In genomic region chr10:80115290-80115943, GRCm38 (mm10) we compare ENCODE assay signal across 8 mouse cellular contexts. TPM values are rescaled to one million over a fixed set of nuclear protein-coding genes. Genes with fewer than 3 reads are reported as not detected.
DNase-seq lines count a peak whose midpoint lies in the region; ATAC-seq and TF ChIP-seq lines count a peak whose summit lies in the region.

TSS of gene Stk11 (plus strand) at chr10:80115803.

- peak within 1 kb of the TSS; percentile 98 for H3K9ac ChIP-seq in MEL (ENCODE audit: control insufficient read depth, low read depth, low read length, poor library complexity, severe bottlenecking)
- H3K9ac ChIP-seq in forebrain, postnatal 0 days = peak within 1 kb of the TSS; percentile 74
- H3K9ac ChIP-seq in lung, embryonic 15.5 days = peak within 1 kb of the TSS; percentile 91

- peaks cover 53% of the 10 kb centered on the region for H3K79me2 ChIP-seq in MEL (ENCODE audit: control insufficient read depth, insufficient read depth, low read length, poor library complexity)

- TF ChIP-seq EP300 in MEL (IDR thresholded peaks at IDR 0.05; ENCODE audit: low read depth in 1 of 2, low read length in 2 of 2) = no peak

- ATAC-seq in forebrain, postnatal 0 days = peak; percentile 98
- peak; percentile 98 for ATAC-seq in lung, embryonic 15.5 days (ENCODE audit: borderline replicate concordance, extremely low read depth, low FRiP score, low TSS enrichment)

- TF ChIP-seq CTCF in MEL (IDR thresholded peaks at IDR 0.05 in 2 of 3, conservative IDR thresholded peaks at IDR 0.05 in 1 of 3; ENCODE audit: control insufficient read depth in 1 of 3, insufficient read depth in 1 of 3, low read depth in 2 of 3, low read length in 3 of 3, poor library complexity in 1 of 3, severe bottlenecking in 1 of 3) = 0 out of 6 replicates have a peak, but pooled peaks of 1 of the 3 experiments have one; percentile 2
- no peak for TF ChIP-seq CTCF in cerebellum, adult 2 months (IDR thresholded peaks at IDR 0.05; ENCODE audit: borderline replicate concordance, insufficient read depth, low read depth, low read length)
- peak; percentile 47 for TF ChIP-seq CTCF in forebrain, postnatal 0 days (IDR thresholded peaks at IDR 0.05; ENCODE audit: low read depth)

- DNase-seq in MEL (ENCODE audit: low read depth, low spot score) = peak; percentile 100
- DNase-seq in cerebellum, adult 2 months = peak; percentile 98 to 100
- peak; percentile 100 for DNase-seq in forebrain, postnatal 0 days
- peak; percentile 100 for DNase-seq in heart, postnatal 4 days
- DNase-seq in layer of hippocampus, adult 8-10 months (ENCODE audit: low spot score in 2 of 2) = peak; percentile 100
- peak; percentile 100 for DNase-seq in ovary, adult 18-20 months (ENCODE audit: low spot score)
- peak; percentile 100 for DNase-seq in thymus, postnatal 0 days (ENCODE audit: low spot score)

- H3K4me3 ChIP-seq in MEL (ENCODE audit: control insufficient read depth in 1 of 2, insufficient read depth in 1 of 2, low read depth in 2 of 2, low read length in 2 of 2) = peak within 1 kb of the TSS; percentile 84
- peak within 1 kb of the TSS; percentile 83 for H3K4me3 ChIP-seq in cerebellum, adult 2 months (replicated peaks; ENCODE audit: insufficient read depth, low read depth, low read length)
- peak within 1 kb of the TSS; percentile 92 for H3K4me3 ChIP-seq in forebrain, postnatal 0 days (ENCODE audit: low read depth, low read length)
- peak within 1 kb of the TSS; percentile 89 for H3K4me3 ChIP-seq in lung, embryonic 15.5 days

- peak within 1 kb of the TSS; percentile 74 for H3K4me2 ChIP-seq in forebrain, postnatal 0 days (ENCODE audit: low read depth)
- peak within 1 kb of the TSS; percentile 71 for H3K4me2 ChIP-seq in lung, embryonic 15.5 days

- H3K27me3 ChIP-seq in MEL (ENCODE audit: control insufficient read depth in 1 of 2, insufficient read depth in 2 of 2, low read length in 2 of 2) = no peaks in the 10 kb centered on the region
- H3K27me3 ChIP-seq in cerebellum, adult 2 months (ENCODE audit: control insufficient read depth, insufficient read depth, low read length) = no peaks in the 10 kb centered on the region
- H3K27me3 ChIP-seq in forebrain, postnatal 0 days (ENCODE audit: insufficient read depth, low read length) = no peaks in the 10 kb centered on the region
- H3K27me3 ChIP-seq in lung, embryonic 15.5 days = no peaks in the 10 kb centered on the region

- peaks cover 0 to 19% of the 10 kb centered on the region in 2 experiments; a peak in 3 of 4 replicates for H3K4me1 ChIP-seq in MEL (ENCODE audit: control insufficient read depth in 1 of 2, insufficient read depth in 2 of 2, low read length in 2 of 2)
- peaks cover 18% of the 10 kb centered on the region for H3K4me1 ChIP-seq in cerebellum, adult 2 months (ENCODE audit: control insufficient read depth, insufficient read depth, low read length)
- H3K4me1 ChIP-seq in forebrain, postnatal 0 days (ENCODE audit: insufficient read depth) = peaks cover 17% of the 10 kb centered on the region
- H3K4me1 ChIP-seq in lung, embryonic 15.5 days = peaks cover 41% of the 10 kb centered on the region

- peak within 1 kb of the TSS; percentile 76 for H3K27ac ChIP-seq in MEL (ENCODE audit: control insufficient read depth, low read depth, low read length)
- peak within 1 kb of the TSS; percentile 54 for H3K27ac ChIP-seq in cerebellum, adult 2 months (ENCODE audit: insufficient read depth, low read length)
- H3K27ac ChIP-seq in forebrain, postnatal 0 days (ENCODE audit: low read depth, low read length) = peak within 1 kb of the TSS; percentile 79
- H3K27ac ChIP-seq in lung, embryonic 15.5 days = peak within 1 kb of the TSS; percentile 86

- TF ChIP-seq RAD21 in MEL (IDR thresholded peaks at IDR 0.05; ENCODE audit: low read depth, low read length) = no peak

- TF ChIP-seq POLR2A in MEL (IDR thresholded peaks at IDR 0.05; ENCODE audit: control insufficient read depth in 1 of 2, insufficient read depth in 1 of 2, low read depth in 1 of 2, low read length in 2 of 2, poor library complexity in 1 of 2) = peak; percentile 77 to 87
- TF ChIP-seq POLR2A in cerebellum, adult 2 months (IDR thresholded peaks at IDR 0.05; ENCODE audit: borderline replicate concordance, insufficient read depth, low read length) = peak; percentile 65

- H3K36me3 ChIP-seq in MEL (ENCODE audit: control insufficient read depth in 1 of 2, insufficient read depth in 2 of 2, low read length in 2 of 2) = peaks cover 0 to 17% of the 10 kb centered on the region in 2 experiments; a peak in 2 of 4 replicates
- H3K36me3 ChIP-seq in forebrain, postnatal 0 days (ENCODE audit: insufficient read depth) = peaks cover 6% of the 10 kb centered on the region; the same call in 1 of the 2 replicates
- peaks cover 7% of the 10 kb centered on the region for H3K36me3 ChIP-seq in lung, embryonic 15.5 days

- under 1% methylated on average over 70 of the region's 70 CpGs for WGBS in cerebellum, adult 2 months
- under 1% methylated on average over 67 of the region's 70 CpGs for WGBS in forebrain, postnatal 0 days
- WGBS in lung, embryonic 15.5 days = under 1% methylated on average over 70 of the region's 70 CpGs

- H3K9me3 ChIP-seq in MEL (replicated peaks; ENCODE audit: insufficient read depth, low read length) = no peaks in the 10 kb centered on the region
- no peaks in the 10 kb centered on the region for H3K9me3 ChIP-seq in forebrain, postnatal 0 days (ENCODE audit: low read length)
- no peaks in the 10 kb centered on the region for H3K9me3 ChIP-seq in lung, embryonic 15.5 days

TF ChIP-seq in MEL, 35 proteins besides CTCF, POLR2A, EP300 and RAD21 (continues in another document):
- TF ChIP-seq MYB (IDR thresholded peaks at IDR 0.05; ENCODE audit: low read depth, low read length) = no peak
- TF ChIP-seq MAX (IDR thresholded peaks at IDR 0.05; ENCODE audit: low read length) = peak; percentile 37; the same call in 1 of the 2 replicates
- TF ChIP-seq GABPA (IDR thresholded peaks at IDR 0.05; ENCODE audit: low read depth, low read length) = no peak
- no peak for TF ChIP-seq ZNF384 (IDR thresholded peaks at IDR 0.05; ENCODE audit: low read depth, low read length)
- TF ChIP-seq ETS1 (IDR thresholded peaks at IDR 0.05; ENCODE audit: low read depth, low read length) = peak; percentile 8; the same call in 1 of the 2 replicates
- TF ChIP-seq SIN3A (IDR thresholded peaks at IDR 0.05; ENCODE audit: low read length) = peak; percentile 79
- no peak for TF ChIP-seq JUND (IDR thresholded peaks at IDR 0.05; ENCODE audit: low read depth, low read length)
- TF ChIP-seq USF2 (IDR thresholded peaks at IDR 0.05; ENCODE audit: borderline replicate concordance in 1 of 2, insufficient read depth in 1 of 2, low read depth in 1 of 2, low read length in 2 of 2) = no peak
- peak; percentile 81 for TF ChIP-seq HCFC1 (IDR thresholded peaks at IDR 0.05; ENCODE audit: low read depth, low read length)
- TF ChIP-seq ZKSCAN1 (IDR thresholded peaks at IDR 0.05; ENCODE audit: low read depth, low read length) = no peak
- TF ChIP-seq POLR2AphosphoS5 (IDR thresholded peaks at IDR 0.05; ENCODE audit: borderline replicate concordance, low read depth, low read length) = no peak
- TF ChIP-seq ELF1 (IDR thresholded peaks at IDR 0.05; ENCODE audit: low read depth, low read length) = no peak
- TF ChIP-seq MEF2A (IDR thresholded peaks at IDR 0.05; ENCODE audit: extremely low read depth, insufficient replicate concordance, low read depth, low read length, poor library complexity, severe bottlenecking) = no peak
- no peak for TF ChIP-seq CHD1 (IDR thresholded peaks at IDR 0.05; ENCODE audit: low read depth, low read length)
- TF ChIP-seq USF1 (IDR thresholded peaks at IDR 0.05; ENCODE audit: low read depth, low read length) = peak; percentile 41; the same call in 1 of the 2 replicates
- peak; percentile 83 for TF ChIP-seq NELFE (IDR thresholded peaks at IDR 0.05; ENCODE audit: low read depth, low read length)
- peak; percentile 43; the same call in 1 of the 2 replicates for TF ChIP-seq TBP (IDR thresholded peaks at IDR 0.05; ENCODE audit: low read depth, low read length)
- no peak for TF ChIP-seq ZC3H11A (IDR thresholded peaks at IDR 0.05; ENCODE audit: low read depth, low read length)
- 0 out of 2 replicates have a peak, but pooled peaks have one; percentile 3 for TF ChIP-seq MAZ (IDR thresholded peaks at IDR 0.05; ENCODE audit: low read depth, low read length)
- TF ChIP-seq RCOR1 (IDR thresholded peaks at IDR 0.05; ENCODE audit: low read depth, low read length) = no peak
- peak; percentile 74 for TF ChIP-seq TCF12 (IDR thresholded peaks at IDR 0.05; ENCODE audit: low read depth, low read length)
- TF ChIP-seq MXI1 (IDR thresholded peaks at IDR 0.05; ENCODE audit: low read depth, low read length) = peak; percentile 80
- TF ChIP-seq CHD2 (IDR thresholded peaks at IDR 0.05; ENCODE audit: low read length) = peak; percentile 71
- peak; percentile 39; the same call in 1 of the 2 replicates for TF ChIP-seq ZMIZ1 (IDR thresholded peaks at IDR 0.05; ENCODE audit: low read depth, low read length)
- TF ChIP-seq E2F4 (IDR thresholded peaks at IDR 0.05; ENCODE audit: borderline replicate concordance, low read depth, low read length) = no peak
- TF ChIP-seq POLR2AphosphoS2 (IDR thresholded peaks at IDR 0.05; ENCODE audit: low read length) = peak; percentile 75; the same call in 1 of the 2 replicates
- TF ChIP-seq MAFK (IDR thresholded peaks at IDR 0.05; ENCODE audit: borderline replicate concordance, low read depth, low read length) = no peak
- TF ChIP-seq SMC3 (IDR thresholded peaks at IDR 0.05; ENCODE audit: low read depth, low read length) = peak; percentile 13; the same call in 1 of the 2 replicates
- TF ChIP-seq BHLHE40 (IDR thresholded peaks at IDR 0.05; ENCODE audit: borderline replicate concordance, low read depth, low read length) = no peak
- TF ChIP-seq MYC (IDR thresholded peaks at IDR 0.05; ENCODE audit: low read depth, low read length) = peak; percentile 72

RNA-seq across cellular contexts. Expression of gene Stk11, which starts in this region (rescaled TPM):
- 77.8 and 108 TPM in 2 replicates for total RNA-seq in MEL (2012; rRNA removed)
- 100 to 1,000 TPM in 1 of 2 experiments, not detected in 1; 188 TPM for polyA plus RNA-seq in MEL (2012; ENCODE audit: insufficient read depth in 1 of 2, insufficient read length in 2 of 2, low read depth in 1 of 2, low replicate concordance in 2 of 2, missing spikeins in 1 of 2)
- polyA plus RNA-seq in cerebellum, adult 2 months (2012; rRNA removed) = 110 and 112 TPM in 2 replicates
- 77.2 and 77.8 TPM in 2 replicates for total RNA-seq in forebrain, postnatal 0 days (2014; rRNA removed)
- 13.6 and 14.8 TPM in 2 replicates for polyA plus RNA-seq in forebrain, postnatal 0 days (2015; fragmentation: Nextera tagmentation; extraction: Ambion mirVana)
- total RNA-seq in heart, postnatal 4 days (2021) = 10 to 100 TPM; 98.7 to 99.9 TPM
- total RNA-seq in layer of hippocampus, adult 8-10 months (2022) = 100 to 1,000 TPM in 1 of 4 experiments, 10 to 100 TPM in 3; 94.2 to 111 (median 96.5) TPM
- 18.6 and 22.1 TPM in 2 replicates for polyA plus RNA-seq in lung, embryonic 15.5 days (2015; fragmentation: Nextera tagmentation; extraction: Ambion mirVana)
- 18.2 and 23.2 TPM in 2 replicates for polyA plus RNA-seq in thymus, postnatal 0 days (2015; fragmentation: Nextera tagmentation; extraction: Ambion mirVana)

Comparison
In these comparisons a context has a peak if more than half of its experiments do, and no peak if none do; other contexts are left out.
1. Peak in every context shown above with its lines: DNase-seq, ATAC-seq, H3K4me3 ChIP-seq and H3K27ac ChIP-seq.